Mouse (Mus musculus) G1E (cell line): ENCODE results near the gene Tnnt1. TPM values are rescaled to one million over a fixed set of nuclear protein-coding genes. Genes with fewer than 3 reads are reported as not detected.
"Not testable (repeated sequence)": the region's sequence is repeated elsewhere in the genome, so short reads cannot be mapped to it uniquely, and the experiment has no call there.

Experiments
- ATAC-seq: 2 replicates; pipeline ENCODE4 v1.8.0; 2016; ENCODE audit warnings: mild to moderate bottlenecking; ENCODE audit not compliant: insufficient number of reproducible peaks, poor library complexity, low FRiP score, severe bottlenecking; ENCODE audit errors: extremely low read depth
- DNase-seq: peaks from one replicate; pipeline ENCODE4 v3.0.0; 2012; ENCODE audit warnings: low spot score
- H3K27me3 ChIP-seq: 2 replicates; pipeline ENCODE4 v1.6.1; 2012; ENCODE audit warnings: mild to moderate bottlenecking, low read length, inconsistent platforms; ENCODE audit not compliant: insufficient read depth
- H3K36me3 ChIP-seq: replicated peaks from 2 replicates; pipeline ENCODE3; 2012; ENCODE audit warnings: mild to moderate bottlenecking, inconsistent platforms
- H3K4me1 ChIP-seq: 2 replicates; pipeline ENCODE4 v1.6.1; 2012; ENCODE audit warnings: low read depth, low read length, inconsistent platforms, mixed read lengths; ENCODE audit not compliant: insufficient read depth
- H3K4me3 ChIP-seq: 2 replicates; pipeline ENCODE4 v1.5.1; 2012; ENCODE audit warnings: low read depth, mild to moderate bottlenecking, inconsistent platforms, low read length, moderate library complexity, mixed read lengths
- H3K9me3 ChIP-seq: replicated peaks from 2 replicates; pipeline ENCODE4 v1.6.1; 2012; ENCODE audit warnings: inconsistent platforms
- CTCF ChIP-seq: IDR thresholded peaks from 2 replicates; pipeline ENCODE4 v1.5.1; 2012; ENCODE audit warnings: low read depth, low read length, inconsistent platforms, mixed read lengths
- GATA1 ChIP-seq: IDR thresholded peaks from 2 replicates; pipeline ENCODE4 v1.6.1; 2012; ENCODE audit warnings: borderline replicate concordance, low read length, inconsistent platforms, mixed read lengths
- GATA2 ChIP-seq: IDR thresholded peaks from 2 replicates; pipeline ENCODE4 v1.6.1; 2012; ENCODE audit warnings: low read depth, low read length, inconsistent platforms, borderline replicate concordance
- POLR2AphosphoS5 ChIP-seq: IDR thresholded peaks from 2 replicates; pipeline ENCODE4 v1.6.1; 2012; ENCODE audit warnings: low read depth, low read length, inconsistent platforms; ENCODE audit not compliant: insufficient replicate concordance
- TAL1 ChIP-seq: conservative IDR thresholded peaks from 2 replicates; pipeline ENCODE4 v1.6.1; 2012; ENCODE audit warnings: low read depth, low read length, inconsistent platforms, mixed read lengths
- polyA plus RNA-seq: library from polyadenylated mRNA; stranded (reverse); fragments of >175 nt; gene quantifications from 2 replicates; pipeline ENCODE4 v1.2.3, GENCODE M21; 2012
- total RNA-seq, 2 experiments: library from RNA; stranded (forward) in 1 of 2; stranded (reverse) in 1 of 2; fragments of 200-1000 nt in 1 of 2; fragments of >200 nt in 1 of 2; fragmentation: Nextera tagmentation in 1 of 2; gene quantifications; 2 replicates each; pipeline ENCODE4 v1.2.3; 2014 to 2017

The Tnnt1 gene
- total and polyA plus RNA-seq, 3 experiments = 0.22 TPM; not detected in 2

- H3K9me3 ChIP-seq = no peaks in the 10 kb centered on the region
- ATAC-seq (no peak), DNase-seq (no peak)
- TF ChIP-seq GATA1 = no peak
- no peak for TF ChIP-seq CTCF
- TF ChIP-seq GATA2 = no peak
- no peak for TF ChIP-seq TAL1
- TF ChIP-seq POLR2AphosphoS5 = no peak
- H3K27me3 ChIP-seq = peaks cover 14% of the 10 kb centered on the region; the same call in 1 of the 2 replicates
- H3K4me1 ChIP-seq = peaks cover 2% of the 10 kb centered on the region
- H3K36me3 ChIP-seq = no peaks in the 10 kb centered on the region
- no peak overlapping the region for H3K4me3 ChIP-seq
Observed at GRCm38 (mm10) chr7:4546050-4546449, 29.9 kb upstream of the Tnnt1 start.

GRCm38 (mm10) chr7:4542013-4542412 is 25.8 kb upstream of the Tnnt1 start:
- H3K36me3 ChIP-seq = no peaks in the 10 kb centered on the region
- TF ChIP-seq GATA2 (no peak), CTCF (no peak), POLR2AphosphoS5 (no peak), TAL1 (no peak), GATA1 (no peak)
- H3K27me3 ChIP-seq = peaks cover 11% of the 10 kb centered on the region; the same call in 1 of the 2 replicates
- H3K4me1 ChIP-seq = peaks cover under 1% of the 10 kb centered on the region; the same call in 1 of the 2 replicates
- H3K9me3 ChIP-seq = no peaks in the 10 kb centered on the region
- DNase-seq (no peak), ATAC-seq (no peak)
- no peak overlapping the region for H3K4me3 ChIP-seq

GRCm38 (mm10) chr7:4541344-4541743 is 25.2 kb upstream of the Tnnt1 start:
- peaks cover 5% of the 10 kb centered on the region; the same call in 1 of the 2 replicates for H3K27me3 ChIP-seq
- no peak for ATAC-seq
- no peaks in the 10 kb centered on the region for H3K4me1 ChIP-seq
- no peaks in the 10 kb centered on the region for H3K9me3 ChIP-seq
- DNase-seq = no peak
- no peak overlapping the region for H3K4me3 ChIP-seq
- no peak for TF ChIP-seq TAL1
- TF ChIP-seq POLR2AphosphoS5 = no peak
- no peak for TF ChIP-seq GATA1
- no peak for TF ChIP-seq GATA2
- no peak for TF ChIP-seq CTCF
- no peaks in the 10 kb centered on the region for H3K36me3 ChIP-seq

- ATAC-seq (no peak), DNase-seq (no peak)
- H3K27me3 ChIP-seq = peaks cover 11% of the 10 kb centered on the region; the same call in 1 of the 2 replicates
Observed at GRCm38 (mm10) chr7:4539019-4539418, 22.8 kb upstream of the Tnnt1 start.

GRCm38 (mm10) chr7:4537181-4537580 is 21.0 kb upstream of the Tnnt1 start:
- TF ChIP-seq GATA2 = no peak
- no peak for TF ChIP-seq TAL1
- no peak for TF ChIP-seq CTCF
- TF ChIP-seq GATA1 = no peak
- TF ChIP-seq POLR2AphosphoS5 = no peak
- H3K36me3 ChIP-seq = no peaks in the 10 kb centered on the region
- peaks cover 17% of the 10 kb centered on the region for H3K27me3 ChIP-seq
- no peaks in the 10 kb centered on the region for H3K4me1 ChIP-seq
- no peaks in the 10 kb centered on the region for H3K9me3 ChIP-seq
- H3K4me3 ChIP-seq = no peak overlapping the region
- ATAC-seq (no peak), DNase-seq (no peak)

More at GRCm38 (mm10) chr7:4539019-4539418, 22.8 kb upstream of the Tnnt1 start:
- H3K4me1 ChIP-seq = no peaks in the 10 kb centered on the region
- H3K9me3 ChIP-seq = no peaks in the 10 kb centered on the region
- no peaks in the 10 kb centered on the region for H3K36me3 ChIP-seq
- no peak for TF ChIP-seq TAL1
- no peak for TF ChIP-seq GATA2
- no peak for TF ChIP-seq CTCF
- TF ChIP-seq POLR2AphosphoS5 = no peak
- TF ChIP-seq GATA1 = no peak
- no peak overlapping the region for H3K4me3 ChIP-seq

- no peaks in the 10 kb centered on the region for H3K9me3 ChIP-seq
- no peak for DNase-seq
- H3K4me3 ChIP-seq = no peak overlapping the region
- H3K4me1 ChIP-seq = no peaks in the 10 kb centered on the region
- TF ChIP-seq POLR2AphosphoS5 = no peak
- TF ChIP-seq TAL1 = no peak
- TF ChIP-seq GATA1 = no peak
- no peak for TF ChIP-seq GATA2
- no peak for TF ChIP-seq CTCF
- ATAC-seq = no peak
- no peaks in the 10 kb centered on the region for H3K36me3 ChIP-seq
- peaks cover 24% of the 10 kb centered on the region for H3K27me3 ChIP-seq
Observed at GRCm38 (mm10) chr7:4536369-4536768, 20.2 kb upstream of the Tnnt1 start.

- ATAC-seq (no peak), DNase-seq (no peak)
- Histone ChIP-seq H3K36me3 (no peaks in the 10 kb centered on the region), H3K9me3 (no peaks in the 10 kb centered on the region), H3K27me3 (peaks cover 24% of the 10 kb centered on the region), H3K4me1 (no peaks in the 10 kb centered on the region), H3K4me3 (no peak within 1 kb of the TSS)
- no peak for TF ChIP-seq CTCF
- no peak for TF ChIP-seq POLR2AphosphoS5
- no peak for TF ChIP-seq GATA2
- TF ChIP-seq GATA1 = no peak
- no peak for TF ChIP-seq TAL1
Observed at GRCm38 (mm10) chr7:4532005-4532729, 16.0 kb upstream of the Tnnt1 start, which contains the start of gene Dnaaf3. Dnaaf3 (minus strand) TSS chr7:4532453.

GRCm38 (mm10) chr7:4530166-4530565 is 14.0 kb upstream of the Tnnt1 start:
- H3K9me3 ChIP-seq, H3K4me1 ChIP-seq, H3K4me3 ChIP-seq, DNase-seq, ATAC-seq, H3K36me3 ChIP-seq: not testable (repeated sequence)
- peaks cover 24% of the 10 kb centered on the region for H3K27me3 ChIP-seq
